Mouse (Mus musculus) urinary bladder, postnatal 25 days (tissue): Measurements from ENCODE around the gene Araf.
A peak's percentile ranks its signal among the peaks of the same experiment; 100 is the strongest.

Source experiments
- DNase-seq: peaks from one replicate; pipeline ENCODE4 v3.0.0; 2022; ENCODE audit warnings: low spot score

The Araf gene

DNA sequence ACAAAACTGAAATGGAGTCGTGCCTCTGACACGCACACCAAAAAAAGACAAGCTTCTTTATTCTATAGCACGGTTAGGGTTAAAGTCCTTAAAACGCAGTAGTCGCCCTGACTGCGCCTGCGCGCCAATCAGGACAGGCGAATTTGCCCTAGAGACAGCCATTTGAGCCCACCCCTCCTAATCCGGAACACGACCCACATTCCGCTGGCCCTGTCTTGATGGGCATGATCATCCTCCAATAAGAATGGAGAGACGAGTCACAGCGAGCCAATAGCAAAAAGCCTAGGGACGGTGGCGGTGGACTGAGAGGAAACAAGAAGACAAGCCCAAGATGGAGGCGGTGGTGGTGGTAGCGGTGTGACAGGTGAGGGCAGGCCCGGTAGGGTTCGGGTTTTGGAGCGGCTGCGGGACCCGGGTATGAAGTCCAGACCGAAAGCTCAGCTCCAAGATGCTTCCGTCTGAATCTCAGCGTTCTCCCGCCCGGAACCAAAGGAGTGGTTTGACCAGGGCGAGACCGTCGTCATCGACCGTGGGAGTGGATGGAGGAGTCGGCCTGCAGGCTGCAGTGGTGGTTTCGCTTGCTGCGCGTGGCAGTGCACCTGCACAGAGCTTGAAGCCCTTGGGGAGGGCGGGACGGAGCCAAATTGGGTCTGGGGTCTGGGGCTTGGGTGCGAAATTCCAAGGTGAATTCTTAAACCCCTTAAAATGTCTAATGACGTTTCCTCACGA is 50.8 kb downstream of the Araf start:
- DNase-seq, result peak; percentile 63

DNA sequence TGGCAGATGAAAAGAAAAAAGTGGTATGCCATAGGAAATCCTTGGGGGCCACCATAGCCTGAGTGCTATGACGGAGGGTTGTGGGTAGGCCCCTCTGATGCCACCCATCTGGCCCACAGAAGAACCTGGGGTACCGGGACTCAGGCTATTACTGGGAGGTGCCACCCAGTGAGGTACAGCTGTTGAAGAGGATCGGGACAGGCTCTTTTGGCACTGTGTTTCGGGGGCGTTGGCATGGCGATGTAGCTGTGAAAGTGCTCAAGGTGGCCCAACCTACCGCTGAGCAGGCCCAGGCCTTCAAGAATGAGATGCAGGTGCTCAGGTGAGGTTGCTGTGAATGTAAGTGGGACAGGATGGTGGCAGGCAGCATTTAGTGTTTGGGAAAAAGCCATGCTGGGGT is 56.2 kb downstream of the Araf start:
- DNase-seq, result no peak

DNA sequence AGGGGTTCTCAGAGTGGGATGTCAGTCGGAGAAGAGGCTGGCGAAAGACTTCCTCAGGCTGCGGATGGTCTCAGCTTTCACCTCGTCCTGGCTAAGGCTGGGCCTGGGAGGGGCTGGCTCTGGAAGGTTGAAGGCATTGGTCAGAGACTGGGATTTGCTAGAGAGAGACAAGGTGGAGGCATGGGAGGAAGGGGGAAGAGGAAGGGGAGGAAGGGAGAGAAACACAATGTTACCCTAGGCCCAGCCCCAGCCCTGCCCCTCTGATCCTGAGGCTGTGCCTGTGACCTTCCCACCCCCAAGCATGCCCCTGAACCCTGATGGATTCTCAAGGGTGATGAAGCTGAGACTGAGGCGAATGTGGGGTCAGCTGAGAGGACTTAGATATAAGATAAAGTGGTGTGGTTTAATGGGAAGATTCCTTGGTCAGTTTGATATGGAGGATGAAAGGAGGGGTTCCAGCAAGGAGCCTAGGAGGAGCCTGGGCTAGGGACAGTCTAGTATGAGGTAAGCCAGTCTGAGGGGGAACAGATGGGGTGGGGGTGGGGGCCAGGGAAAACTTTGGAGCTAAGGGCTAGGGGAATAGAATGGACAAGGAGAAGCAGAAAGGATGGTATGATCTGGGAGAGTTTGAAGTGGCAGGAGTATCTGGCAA is 64.0 kb downstream of the Araf start:
- no peak for DNase-seq

DNA sequence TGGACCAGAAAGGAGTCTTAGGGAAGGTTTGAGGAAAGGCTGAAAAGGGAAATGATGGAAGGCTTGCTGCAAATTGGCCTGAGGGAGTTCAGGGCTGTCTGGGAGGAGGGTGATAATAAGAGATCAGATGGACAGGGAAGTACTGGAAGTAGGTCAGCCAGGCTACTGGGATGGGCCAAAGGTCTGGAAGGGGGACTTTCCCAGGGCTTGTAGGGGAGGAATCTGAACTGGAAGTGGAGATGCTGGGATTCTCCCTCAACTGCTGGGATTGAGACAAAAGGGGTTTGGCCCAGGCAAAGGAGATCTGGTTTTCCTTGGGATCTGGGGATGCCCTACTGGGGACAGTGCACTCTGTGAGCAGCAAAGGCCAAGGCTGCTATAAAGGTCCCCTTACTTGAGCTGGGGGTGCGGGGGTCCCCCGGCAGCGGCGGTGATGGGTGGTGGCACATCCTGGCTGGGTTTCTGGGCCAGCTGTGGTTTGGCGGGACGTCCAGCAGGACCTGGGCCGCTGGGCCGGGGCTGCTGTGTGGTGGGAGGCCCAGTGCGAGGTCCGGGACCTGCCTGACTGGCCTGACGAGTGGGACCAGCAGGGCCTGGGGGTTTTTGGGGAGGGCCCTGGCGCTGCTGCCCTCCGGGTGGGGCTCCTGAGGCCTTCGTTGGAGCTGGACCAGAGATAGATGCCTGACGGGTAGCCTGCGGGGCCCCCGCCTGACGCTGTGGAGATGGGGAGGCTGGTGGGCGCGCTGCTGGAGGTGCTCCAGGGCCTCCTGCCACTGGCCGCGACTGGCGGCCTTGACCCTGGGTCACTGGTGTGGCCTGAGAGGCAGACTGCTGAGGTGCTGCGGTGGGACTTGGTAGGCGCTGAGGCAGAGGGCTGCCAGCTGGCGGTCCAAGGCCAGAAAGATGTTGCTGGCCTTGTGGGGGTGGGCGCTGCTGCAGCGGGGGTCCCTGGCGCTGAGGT is 64.8 kb downstream of the Araf start:
- no peak for DNase-seq

DNA sequence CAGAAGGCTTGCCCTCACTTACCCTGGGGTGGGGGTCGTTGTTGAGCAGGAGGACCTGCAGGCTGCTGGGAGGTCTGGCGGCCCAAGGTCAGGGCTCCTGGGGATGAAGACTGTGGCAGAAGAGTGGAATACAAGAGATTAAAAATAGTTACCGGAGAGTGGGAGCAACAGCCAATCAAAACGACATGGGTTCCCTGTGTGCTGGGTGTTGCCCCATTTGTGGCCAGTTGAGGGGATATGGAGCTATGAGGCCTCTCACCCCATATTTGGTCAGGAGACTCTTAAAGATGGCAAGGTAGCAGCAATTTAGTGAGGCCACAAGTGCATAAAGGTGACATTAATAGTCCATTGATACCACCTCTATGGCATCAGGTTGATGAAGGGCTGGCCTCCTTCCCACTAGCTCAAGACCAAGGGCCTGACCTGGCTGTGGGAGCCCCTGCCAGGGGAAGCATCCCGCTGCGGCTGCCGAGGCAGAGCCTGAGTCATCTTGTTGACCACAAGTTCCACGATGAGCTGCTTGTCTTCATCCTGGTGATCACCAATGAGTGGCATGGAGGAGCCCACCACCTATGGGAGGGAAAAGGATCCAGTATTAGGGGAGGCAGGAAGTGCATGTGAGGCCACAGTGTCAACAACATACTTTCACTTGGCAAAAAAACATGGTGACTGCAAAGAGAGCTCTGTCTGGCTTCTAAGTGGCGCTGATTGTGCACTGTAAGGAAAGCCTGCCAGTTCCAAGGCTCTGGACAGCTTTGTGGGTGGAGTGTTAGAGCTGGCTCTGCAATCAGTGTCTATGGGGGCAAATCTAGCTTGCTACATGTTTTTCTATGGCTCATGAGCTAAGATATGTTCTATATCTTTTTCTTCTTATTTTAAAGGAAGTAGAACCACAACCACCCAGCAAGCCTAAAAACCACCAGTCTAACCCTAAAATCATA is 65.8 kb downstream of the Araf start:
- DNase-seq, result no peak

DNA sequence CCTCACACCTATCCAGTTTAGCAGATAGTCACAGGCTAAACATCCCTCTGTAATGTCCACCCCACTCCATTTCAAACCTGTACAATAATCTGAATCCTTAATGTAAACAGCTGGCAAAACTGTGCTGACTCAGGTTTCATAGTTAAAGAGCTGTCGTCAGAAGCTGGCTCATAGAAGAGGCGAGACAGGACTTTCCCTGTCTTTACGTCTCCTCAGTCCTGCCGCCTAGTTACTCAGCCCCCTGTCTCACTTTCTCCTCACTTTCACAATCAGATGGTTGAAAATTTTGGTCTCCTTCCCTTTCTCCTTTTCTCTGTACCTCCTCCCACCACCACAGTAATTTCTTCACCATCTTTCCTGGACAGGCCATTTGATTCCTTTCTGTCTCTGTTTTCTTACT is 70.5 kb downstream of the Araf start:
- no peak for DNase-seq

DNA sequence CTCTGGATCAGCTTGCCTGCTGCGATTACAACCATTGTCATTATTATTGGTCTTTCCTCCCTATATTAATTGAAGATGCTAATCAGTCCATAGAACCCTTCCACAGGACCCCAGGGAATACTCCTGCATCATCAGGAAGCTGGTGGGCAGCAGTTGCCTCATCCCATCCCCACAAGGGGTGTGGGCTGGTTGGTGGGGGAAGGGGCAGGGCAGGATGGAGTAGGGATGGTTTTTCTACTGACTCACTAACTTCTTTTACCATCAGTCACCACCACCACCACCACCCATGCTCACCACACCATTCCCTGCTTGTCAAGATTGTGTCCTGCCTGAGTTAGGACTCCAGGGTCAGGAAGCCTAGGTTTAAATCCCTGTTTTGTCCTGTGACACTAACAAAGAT is 71.6 kb downstream of the Araf start:
- no peak for DNase-seq

DNA sequence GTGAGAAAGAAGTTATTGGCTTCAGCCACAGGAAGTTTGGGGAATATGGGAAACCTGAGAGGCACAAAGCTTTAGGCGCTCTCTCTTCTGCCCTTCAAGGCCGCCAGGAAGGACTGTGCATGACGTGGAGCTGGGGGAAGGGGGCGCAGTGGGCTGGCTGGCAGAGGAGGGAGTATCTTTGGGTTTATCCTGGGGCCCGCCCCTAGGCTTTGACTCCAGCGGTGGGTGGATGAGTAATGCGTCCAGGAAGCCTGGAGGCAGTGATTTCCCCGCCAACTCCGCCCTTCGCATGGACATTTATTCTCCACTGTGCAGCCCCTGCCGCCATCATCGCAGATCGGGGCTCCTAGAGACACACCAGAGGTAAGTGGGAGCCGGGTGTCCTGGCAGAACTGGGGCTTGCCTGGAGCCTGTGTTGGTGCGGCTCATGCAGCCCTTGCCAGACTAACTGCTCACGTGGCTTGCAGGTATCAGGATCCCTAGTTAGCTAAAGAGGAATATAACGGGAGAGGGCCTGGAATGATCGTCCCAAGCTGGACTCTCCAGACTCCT is 72.4 kb downstream of the Araf start, which contains the start of gene Timp1:
Gene Timp1, plus strand, starts transcription at position 205 of the 552 bp plus-strand sequence.
- DNase-seq, result peak; percentile 15

DNA sequence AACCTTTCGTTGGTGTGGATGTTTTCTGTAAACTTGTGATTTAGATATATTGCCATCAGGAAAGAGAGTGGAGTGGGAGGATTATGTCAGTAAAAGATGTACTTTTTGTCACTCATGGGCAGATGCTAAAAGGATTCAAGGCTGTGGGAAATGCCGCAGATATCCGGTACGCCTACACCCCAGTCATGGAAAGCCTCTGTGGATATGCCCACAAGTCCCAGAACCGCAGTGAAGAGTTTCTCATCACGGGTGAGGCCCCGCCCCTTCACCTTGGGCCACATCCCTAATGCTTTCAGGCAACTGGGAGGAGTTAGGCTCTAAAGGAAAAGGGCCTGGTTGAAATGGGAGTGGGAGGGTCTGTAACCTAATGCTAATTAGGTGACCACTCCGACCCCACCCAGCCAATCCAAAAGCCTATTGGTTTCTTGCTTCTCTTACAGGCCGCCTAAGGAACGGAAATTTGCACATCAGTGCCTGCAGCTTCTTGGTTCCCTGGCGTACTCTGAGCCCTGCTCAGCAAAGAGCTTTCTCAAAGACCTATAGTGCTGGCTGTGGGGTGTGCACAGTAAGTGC is 75.4 kb downstream of the Araf start:
- no peak for DNase-seq

DNA sequence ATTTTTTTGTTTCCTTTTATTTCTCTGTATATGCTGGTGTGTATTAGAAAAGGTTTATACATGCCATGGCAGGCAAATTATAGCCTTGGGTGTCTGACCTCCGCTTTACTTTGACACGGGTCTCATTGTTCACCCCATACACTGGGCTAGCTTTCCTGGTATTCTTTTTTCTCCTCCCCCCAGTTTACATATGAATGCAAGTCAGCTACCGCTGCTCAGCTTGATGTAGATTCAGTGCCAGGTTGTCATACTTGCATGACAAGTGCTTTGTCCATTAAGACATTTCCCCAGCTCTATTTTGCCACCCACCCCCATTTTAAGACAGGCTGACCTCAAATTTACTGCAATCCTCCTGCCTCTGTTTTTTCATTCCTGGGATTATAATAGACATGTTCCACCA is 77.6 kb downstream of the Araf start:
- no peak for DNase-seq

DNA sequence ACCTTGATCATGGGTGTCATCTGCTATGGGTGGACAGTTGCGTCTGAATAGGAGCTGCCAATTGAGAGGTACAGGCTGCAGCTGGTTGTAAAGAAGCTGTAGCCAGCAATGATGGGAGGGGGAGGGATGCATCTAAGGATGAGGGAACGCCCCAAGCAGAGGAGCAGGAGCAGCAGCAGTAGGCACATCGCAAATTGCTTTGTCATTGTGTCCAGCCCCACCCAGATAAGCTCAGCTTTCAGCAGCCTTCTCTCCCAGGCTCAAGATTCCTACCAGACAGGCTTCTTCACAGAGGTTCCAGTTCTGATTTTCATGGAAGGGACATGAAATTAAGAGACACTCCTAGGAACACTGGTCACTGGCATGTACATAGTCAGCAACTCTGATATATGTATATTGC is 112.5 kb downstream of the Araf start:
- no peak for DNase-seq
